Mouse (Mus musculus): ENCODE measurements around the gene Nbea. TPM values are rescaled to one million over a fixed set of nuclear protein-coding genes. Genes with fewer than 3 reads are reported as not detected.

Nbea gene
- polyA plus RNA-seq, 1 experiment from 2014 or later = 15.7 TPM

GRCm38 (mm10) chr3:55755805-55756601 is 427.5 kb downstream of the Nbea start:
- H3K27ac ChIP-seq (replicated peaks in 1 of 2; ENCODE audit: control insufficient read depth in 1 of 2, insufficient read depth in 1 of 2, low read depth in 2 of 2, low read length in 2 of 2) = no peak overlapping the region
- H3K4me3 ChIP-seq (ENCODE audit: control insufficient read depth in 1 of 2, insufficient read depth in 1 of 2, low read depth in 1 of 2, low read length in 2 of 2) = no peak overlapping the region
- no peaks in the 10 kb centered on the region for H3K27me3 ChIP-seq (ENCODE audit: control insufficient read depth, insufficient read depth, low read length)
- peaks cover 3 to 18% of the 10 kb centered on the region in 2 experiments; a peak in 3 of 4 replicates for H3K4me1 ChIP-seq (ENCODE audit: control insufficient read depth in 2 of 2, insufficient read depth in 2 of 2, low read length in 2 of 2)
- WGBS = 73% methylated on average over 11 of the region's 11 CpGs
- no peak for ATAC-seq (ENCODE audit: insufficient number of reproducible peaks, insufficient read depth, low FRiP score, low read depth)
- H3K36me3 ChIP-seq (ENCODE audit: control insufficient read depth, insufficient read depth, low read length) = no peaks in the 10 kb centered on the region
- no peak overlapping the region for H3K4me2 ChIP-seq (ENCODE audit: low read length)
- no peaks in the 10 kb centered on the region for H3K9me3 ChIP-seq (ENCODE audit: control insufficient read depth, low read length)
- H3K9ac ChIP-seq (ENCODE audit: low read length) = no peak overlapping the region

- H3K27me3 ChIP-seq (ENCODE audit: control insufficient read depth, insufficient read depth, low read length) = no peaks in the 10 kb centered on the region
Measured at GRCm38 (mm10) chr3:55754981-55755608, 428.4 kb downstream of the Nbea start.

GRCm38 (mm10) chr3:55753872-55754271 is 429.6 kb downstream of the Nbea start:
- ATAC-seq (ENCODE audit: insufficient number of reproducible peaks, insufficient read depth, low FRiP score, low read depth) = no peak
- no peak overlapping the region for H3K9ac ChIP-seq (ENCODE audit: low read length)
- H3K27ac ChIP-seq (replicated peaks in 1 of 2; ENCODE audit: control insufficient read depth in 1 of 2, insufficient read depth in 1 of 2, low read depth in 2 of 2, low read length in 2 of 2) = no peak overlapping the region
- WGBS = 90% methylated on average over 6 of the region's 6 CpGs
- H3K9me3 ChIP-seq (ENCODE audit: control insufficient read depth, low read length) = no peaks in the 10 kb centered on the region
- H3K36me3 ChIP-seq (ENCODE audit: control insufficient read depth, insufficient read depth, low read length) = no peaks in the 10 kb centered on the region
- no peaks in the 10 kb centered on the region for H3K27me3 ChIP-seq (ENCODE audit: control insufficient read depth, insufficient read depth, low read length)
- peaks cover 3 to 18% of the 10 kb centered on the region in 2 experiments; a peak in 3 of 4 replicates for H3K4me1 ChIP-seq (ENCODE audit: control insufficient read depth in 2 of 2, insufficient read depth in 2 of 2, low read length in 2 of 2)
- H3K4me3 ChIP-seq (ENCODE audit: control insufficient read depth in 1 of 2, insufficient read depth in 1 of 2, low read depth in 1 of 2, low read length in 2 of 2) = no peak overlapping the region
- H3K4me2 ChIP-seq (ENCODE audit: low read length) = no peak overlapping the region

More at GRCm38 (mm10) chr3:55754981-55755608, 428.4 kb downstream of the Nbea start:
- ATAC-seq (ENCODE audit: insufficient number of reproducible peaks, insufficient read depth, low FRiP score, low read depth) = no peak
- Histone ChIP-seq H3K9ac (ENCODE audit: low read length) (no peak overlapping the region), H3K36me3 (ENCODE audit: control insufficient read depth, insufficient read depth, low read length) (no peaks in the 10 kb centered on the region), H3K27ac (replicated peaks in 1 of 2; ENCODE audit: control insufficient read depth in 1 of 2, insufficient read depth in 1 of 2, low read depth in 2 of 2, low read length in 2 of 2) (no peak overlapping the region), H3K4me3 (ENCODE audit: control insufficient read depth in 1 of 2, insufficient read depth in 1 of 2, low read depth in 1 of 2, low read length in 2 of 2) (no peak overlapping the region), H3K4me2 (ENCODE audit: low read length) (no peak overlapping the region), H3K9me3 (ENCODE audit: control insufficient read depth, low read length) (no peaks in the 10 kb centered on the region), H3K4me1 (ENCODE audit: control insufficient read depth in 2 of 2, insufficient read depth in 2 of 2, low read length in 2 of 2) (peaks cover 3 to 18% of the 10 kb centered on the region in 2 experiments; a peak in 3 of 4 replicates)
- WGBS = 68% methylated on average over 6 of the region's 6 CpGs

GRCm38 (mm10) chr3:55752558-55752957 is 430.9 kb downstream of the Nbea start:
- Histone ChIP-seq H3K9me3 (ENCODE audit: control insufficient read depth, low read length) (no peaks in the 10 kb centered on the region), H3K9ac (ENCODE audit: low read length) (no peak overlapping the region), H3K36me3 (ENCODE audit: control insufficient read depth, insufficient read depth, low read length) (no peaks in the 10 kb centered on the region), H3K4me3 (ENCODE audit: control insufficient read depth in 1 of 2, insufficient read depth in 1 of 2, low read depth in 1 of 2, low read length in 2 of 2) (no peak overlapping the region), H3K27ac (replicated peaks in 1 of 2; ENCODE audit: control insufficient read depth in 1 of 2, insufficient read depth in 1 of 2, low read depth in 2 of 2, low read length in 2 of 2) (no peak overlapping the region), H3K4me1 (ENCODE audit: control insufficient read depth in 2 of 2, insufficient read depth in 2 of 2, low read length in 2 of 2) (peaks cover 3 to 18% of the 10 kb centered on the region in 2 experiments; a peak in 3 of 4 replicates), H3K4me2 (ENCODE audit: low read length) (no peak overlapping the region), H3K27me3 (ENCODE audit: control insufficient read depth, insufficient read depth, low read length) (no peaks in the 10 kb centered on the region)
- no peak for ATAC-seq (ENCODE audit: insufficient number of reproducible peaks, insufficient read depth, low FRiP score, low read depth)
- 69% methylated on average over 4 of the region's 4 CpGs for WGBS

- Histone ChIP-seq H3K4me1 (ENCODE audit: control insufficient read depth in 2 of 2, insufficient read depth in 2 of 2, low read length in 2 of 2) (peaks cover 2 to 14% of the 10 kb centered on the region in 2 experiments; a peak in 3 of 4 replicates), H3K4me2 (ENCODE audit: low read length) (no peak overlapping the region), H3K27ac (replicated peaks in 1 of 2; ENCODE audit: control insufficient read depth in 1 of 2, insufficient read depth in 1 of 2, low read depth in 2 of 2, low read length in 2 of 2) (no peak overlapping the region), H3K9me3 (ENCODE audit: control insufficient read depth, low read length) (no peaks in the 10 kb centered on the region), H3K36me3 (ENCODE audit: control insufficient read depth, insufficient read depth, low read length) (no peaks in the 10 kb centered on the region), H3K9ac (ENCODE audit: low read length) (no peak overlapping the region), H3K27me3 (ENCODE audit: control insufficient read depth, insufficient read depth, low read length) (no peaks in the 10 kb centered on the region), H3K4me3 (ENCODE audit: control insufficient read depth in 1 of 2, insufficient read depth in 1 of 2, low read depth in 1 of 2, low read length in 2 of 2) (no peak overlapping the region)
- WGBS = 79% methylated on average over 5 of the region's 5 CpGs
- ATAC-seq (ENCODE audit: insufficient number of reproducible peaks, insufficient read depth, low FRiP score, low read depth) = no peak
Measured at GRCm38 (mm10) chr3:55751363-55751762, 432.1 kb downstream of the Nbea start.

- 81% methylated on average over 11 of the region's 11 CpGs for WGBS
- H3K36me3 ChIP-seq (ENCODE audit: control insufficient read depth, insufficient read depth, low read length) = no peaks in the 10 kb centered on the region
- no peak for ATAC-seq (ENCODE audit: insufficient number of reproducible peaks, insufficient read depth, low FRiP score, low read depth)
- H3K9ac ChIP-seq (ENCODE audit: low read length) = no peak overlapping the region
- no peak overlapping the region for H3K4me3 ChIP-seq (ENCODE audit: control insufficient read depth in 1 of 2, insufficient read depth in 1 of 2, low read depth in 1 of 2, low read length in 2 of 2)
- no peaks in the 10 kb centered on the region for H3K27me3 ChIP-seq (ENCODE audit: control insufficient read depth, insufficient read depth, low read length)
- peaks cover 0 to 6% of the 10 kb centered on the region in 2 experiments; a peak in 1 of 4 replicates for H3K4me1 ChIP-seq (ENCODE audit: control insufficient read depth in 2 of 2, insufficient read depth in 2 of 2, low read length in 2 of 2)
- H3K4me2 ChIP-seq (ENCODE audit: low read length) = no peak overlapping the region
- no peak overlapping the region for H3K27ac ChIP-seq (replicated peaks in 1 of 2; ENCODE audit: control insufficient read depth in 1 of 2, insufficient read depth in 1 of 2, low read depth in 2 of 2, low read length in 2 of 2)
- no peaks in the 10 kb centered on the region for H3K9me3 ChIP-seq (ENCODE audit: control insufficient read depth, low read length)
Measured at GRCm38 (mm10) chr3:55750445-55751065, 432.9 kb downstream of the Nbea start.

GRCm38 (mm10) chr3:55743885-55744284 is 439.6 kb downstream of the Nbea start:
- peaks cover 0 to 6% of the 10 kb centered on the region in 2 experiments; a peak in 2 of 4 replicates for H3K4me1 ChIP-seq (ENCODE audit: control insufficient read depth in 2 of 2, insufficient read depth in 2 of 2, low read length in 2 of 2)
- no peak overlapping the region for H3K4me2 ChIP-seq (ENCODE audit: low read length)
- H3K27me3 ChIP-seq (ENCODE audit: control insufficient read depth, insufficient read depth, low read length) = no peaks in the 10 kb centered on the region
- no peaks in the 10 kb centered on the region for H3K9me3 ChIP-seq (ENCODE audit: control insufficient read depth, low read length)
- H3K36me3 ChIP-seq (ENCODE audit: control insufficient read depth, insufficient read depth, low read length) = no peaks in the 10 kb centered on the region
- no peak overlapping the region for H3K4me3 ChIP-seq (ENCODE audit: control insufficient read depth in 1 of 2, insufficient read depth in 1 of 2, low read depth in 1 of 2, low read length in 2 of 2)
- no peak overlapping the region for H3K9ac ChIP-seq (ENCODE audit: low read length)
- no peak overlapping the region for H3K27ac ChIP-seq (replicated peaks in 1 of 2; ENCODE audit: control insufficient read depth in 1 of 2, insufficient read depth in 1 of 2, low read depth in 2 of 2, low read length in 2 of 2)
- 79% methylated on average over 5 of the region's 5 CpGs for WGBS
- ATAC-seq (ENCODE audit: insufficient number of reproducible peaks, insufficient read depth, low FRiP score, low read depth) = no peak
